Mouse (Mus musculus) kidney, postnatal 36 days (tissue): Measurements from ENCODE around the gene Pex11g.

Source experiments
- DNase-seq, 2 experiments: peaks; one replicate each; pipeline ENCODE4 v3.0.0; 2021 to 2022; ENCODE audit warnings: mixed read lengths in 2 of 2

Pex11g gene

DNA sequence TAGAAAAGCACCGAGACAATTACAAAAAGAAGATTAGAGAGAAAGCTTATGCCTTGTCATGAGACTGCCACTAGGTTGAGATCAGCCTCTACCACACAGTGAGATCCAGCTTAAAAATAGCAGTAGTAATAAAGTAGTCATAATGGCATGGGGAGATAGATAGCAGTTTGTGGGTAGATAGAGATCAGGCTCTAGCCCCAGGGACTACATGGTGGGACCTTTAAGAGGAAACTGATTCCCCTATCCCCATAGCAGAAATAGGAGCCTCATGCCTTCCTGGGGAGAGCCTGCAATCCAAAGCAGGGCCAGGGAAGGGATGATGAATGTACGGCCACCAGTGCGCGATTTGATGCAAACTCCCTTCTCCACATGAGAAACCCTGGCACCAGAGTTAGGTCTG, 52.2 kb downstream of the Pex11g start:
- DNase-seq, result no peak

GRCm38 (mm10) chr8:3414639-3415190, 52.8 kb downstream of the Pex11g start:
- DNase-seq, result no peak

DNA sequence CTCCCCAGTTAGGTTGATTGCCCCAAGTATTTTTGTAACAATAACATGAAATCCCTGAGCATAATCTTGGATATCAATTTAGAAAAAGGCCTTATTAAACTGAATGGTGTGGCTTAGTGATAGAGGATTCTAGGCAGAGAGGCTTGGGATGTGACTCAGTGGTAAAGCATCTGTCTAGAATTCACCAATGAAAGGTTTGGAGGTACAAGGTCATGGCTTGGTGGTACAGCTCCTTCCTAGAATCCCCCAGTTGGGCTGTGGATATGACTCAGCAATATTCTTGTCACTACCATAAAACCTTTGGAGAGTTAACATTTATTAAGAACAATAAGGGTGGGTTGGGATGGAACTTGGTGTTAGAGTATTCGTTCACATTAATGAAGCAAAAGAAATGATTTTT, 54.7 kb downstream of the Pex11g start:
- DNase-seq, result no peak

GRCm38 (mm10) chr8:3411901-3412301, 55.6 kb downstream of the Pex11g start:
- peak; percentile 31 to 40 for DNase-seq

GRCm38 (mm10) chr8:3411085-3411484, 56.4 kb downstream of the Pex11g start:
- no peak for DNase-seq

- no peak for DNase-seq
Observed at GRCm38 (mm10) chr8:3407417-3407816, 60.1 kb downstream of the Pex11g start.
